Mouse (Mus musculus): ENCODE measurements around the gene Fig4. TPM values are rescaled to one million over a fixed set of nuclear protein-coding genes. Genes with fewer than 3 reads are reported as not detected.

The Fig4 gene
- polyA plus RNA-seq, 1 experiment: 10.6 TPM

- no peak for DNase-seq (ENCODE audit: low spot score)
These were observed 84.2 kb downstream of the Fig4 start for GRCm38 (mm10) chr10:41218897-41219296.

DNA sequence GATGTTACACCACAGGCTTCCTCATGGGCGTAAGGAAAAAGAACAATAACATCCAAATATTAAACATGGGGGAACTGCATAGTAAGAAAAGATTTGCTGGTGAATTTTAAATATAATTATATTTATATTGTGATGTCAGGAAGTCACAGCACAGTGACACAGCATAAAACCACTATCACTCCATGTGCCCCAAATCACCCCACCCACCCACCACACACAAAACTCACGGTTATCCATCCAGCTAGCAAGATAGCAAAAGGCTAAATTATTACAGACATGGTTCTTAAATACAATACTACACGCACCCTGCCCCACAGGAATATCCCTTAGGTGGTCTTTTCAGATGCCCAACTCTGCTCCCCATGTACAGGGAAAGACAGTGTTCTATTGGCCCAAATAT, 89.0 kb downstream of the Fig4 start:
- no peak for DNase-seq (ENCODE audit: low spot score)

DNA sequence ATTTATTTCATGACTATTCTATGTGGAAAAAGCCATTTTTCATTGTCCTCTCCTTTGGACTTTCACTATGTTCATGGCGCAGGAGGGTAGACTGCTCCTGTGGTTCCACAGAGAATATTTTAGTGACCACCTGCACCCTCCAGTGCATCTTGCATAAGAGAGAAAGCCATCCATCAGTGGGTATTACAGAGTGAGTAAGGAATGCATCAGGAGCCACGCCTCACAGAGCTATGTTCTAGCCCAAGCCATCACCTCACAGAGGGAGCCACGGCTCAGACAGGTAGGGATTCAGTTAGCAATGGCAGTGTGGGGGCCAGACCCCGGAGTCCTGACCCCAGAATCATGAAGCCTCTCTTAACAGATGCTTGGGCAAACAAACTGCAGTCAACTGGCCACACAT, 93.5 kb downstream of the Fig4 start:
- DNase-seq (ENCODE audit: low spot score): no peak

GRCm38 (mm10) chr10:41208860-41209377, 94.1 kb downstream of the Fig4 start:
- no peak for DNase-seq (ENCODE audit: low spot score)

DNA sequence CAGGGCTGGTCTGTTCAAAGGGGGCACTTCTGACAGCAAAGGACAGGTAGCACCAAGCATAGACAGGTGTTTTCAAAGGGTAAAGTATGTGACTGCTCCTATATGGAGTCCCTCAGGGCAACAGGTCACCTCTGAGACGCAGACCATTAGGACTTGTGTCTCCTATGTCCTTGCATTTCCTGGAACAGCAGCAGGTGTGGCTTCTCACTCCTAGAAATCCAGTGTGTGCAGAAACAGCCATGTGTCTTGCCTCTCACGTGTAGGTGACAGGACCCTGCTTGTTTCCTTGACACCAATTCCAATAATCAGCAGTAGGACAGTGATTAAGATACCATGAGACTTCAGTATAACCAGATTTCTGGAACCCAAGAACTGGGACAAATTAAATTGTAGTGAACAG, 97.4 kb downstream of the Fig4 start:
- DNase-seq (ENCODE audit: low spot score): no peak

DNA sequence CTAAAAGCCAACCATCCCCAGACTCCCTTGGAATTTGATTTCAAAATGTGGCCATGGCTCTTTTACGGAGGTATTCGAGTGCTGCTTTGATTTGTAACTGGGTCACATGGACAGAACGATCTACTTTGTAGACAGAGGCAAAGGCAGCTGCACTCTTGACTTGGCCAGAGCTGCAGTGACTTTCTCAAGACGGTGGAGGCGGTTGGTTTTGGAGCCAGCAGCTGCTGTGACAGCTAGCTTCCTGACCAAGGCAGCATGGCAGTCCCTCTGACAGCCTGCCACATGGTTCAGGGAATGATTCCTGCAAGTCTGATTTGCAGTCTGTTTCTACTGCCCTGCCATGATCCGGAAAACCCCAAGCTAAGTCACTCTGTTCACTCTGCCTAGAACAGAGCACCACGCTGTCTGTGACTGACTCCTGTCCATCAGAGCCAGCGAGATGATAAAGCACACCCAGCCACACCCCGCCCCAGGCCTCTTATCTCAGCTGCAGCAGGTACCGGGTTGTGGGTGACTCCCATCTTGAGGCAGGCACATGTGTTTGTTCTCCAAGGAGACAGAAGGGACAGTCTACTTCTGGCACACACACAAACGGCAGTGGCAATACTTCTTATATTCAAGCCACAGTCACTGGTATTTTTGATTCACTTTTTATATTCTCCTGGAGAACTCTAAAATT, 98.3 kb downstream of the Fig4 start:
- no peak for DNase-seq (ENCODE audit: low spot score)

- DNase-seq (ENCODE audit: low spot score): no peak
These were observed 98.9 kb downstream of the Fig4 start for GRCm38 (mm10) chr10:41204191-41204590.

- DNase-seq (ENCODE audit: low spot score): no peak
These were observed 104.3 kb downstream of the Fig4 start for GRCm38 (mm10) chr10:41198719-41199118.

- no peak for DNase-seq (ENCODE audit: low spot score)
These were observed 105.3 kb downstream of the Fig4 start for GRCm38 (mm10) chr10:41197788-41198187.

- DNase-seq (ENCODE audit: low spot score): no peak
These were observed 106.8 kb downstream of the Fig4 start for GRCm38 (mm10) chr10:41196295-41196694.

GRCm38 (mm10) chr10:41189392-41189791, 113.7 kb downstream of the Fig4 start:
- DNase-seq (ENCODE audit: low spot score): no peak

DNA sequence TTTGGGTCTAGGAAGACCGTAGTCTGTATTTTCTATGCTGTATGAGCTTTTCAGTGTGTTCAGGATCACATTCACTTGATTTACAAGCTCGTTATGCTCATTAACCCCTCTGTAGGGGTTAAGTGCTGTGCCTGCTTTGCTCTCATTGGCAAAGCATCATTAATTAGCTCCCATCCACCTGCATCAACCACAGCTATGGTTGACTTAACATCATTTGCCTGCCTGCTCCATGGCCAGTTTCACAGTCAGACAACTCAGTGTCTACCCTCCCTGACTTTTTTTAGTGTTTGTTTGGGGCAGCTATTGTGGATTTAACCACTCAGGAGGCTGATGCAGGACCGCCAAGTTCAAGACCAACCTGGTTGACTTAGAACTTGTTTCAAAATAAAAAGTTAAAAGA, 119.1 kb downstream of the Fig4 start:
- no peak for DNase-seq (ENCODE audit: low spot score)

GRCm38 (mm10) chr10:41182644-41183043, 120.4 kb downstream of the Fig4 start:
- DNase-seq (ENCODE audit: low spot score): no peak

DNA sequence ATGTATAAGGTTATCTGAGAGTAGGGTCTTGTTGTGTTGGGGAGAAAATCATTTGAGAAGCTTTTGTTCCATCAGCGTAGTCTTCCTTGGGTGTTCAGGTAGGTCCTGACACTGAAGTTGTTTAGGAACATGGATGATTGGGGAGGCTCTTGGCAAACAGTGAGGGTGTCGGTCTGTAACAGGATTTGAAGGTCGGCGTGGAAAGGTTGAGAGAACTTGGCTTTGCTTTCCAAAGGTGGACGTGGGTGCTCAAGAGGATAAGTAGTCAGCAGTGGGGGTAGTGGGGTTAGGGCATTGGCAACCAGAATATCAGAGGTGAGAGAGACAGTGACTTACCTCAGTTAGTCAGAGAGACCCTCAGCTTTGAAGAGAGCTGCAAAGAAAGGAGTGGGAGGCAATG, 136.9 kb downstream of the Fig4 start:
- DNase-seq (ENCODE audit: low spot score): no peak

DNA sequence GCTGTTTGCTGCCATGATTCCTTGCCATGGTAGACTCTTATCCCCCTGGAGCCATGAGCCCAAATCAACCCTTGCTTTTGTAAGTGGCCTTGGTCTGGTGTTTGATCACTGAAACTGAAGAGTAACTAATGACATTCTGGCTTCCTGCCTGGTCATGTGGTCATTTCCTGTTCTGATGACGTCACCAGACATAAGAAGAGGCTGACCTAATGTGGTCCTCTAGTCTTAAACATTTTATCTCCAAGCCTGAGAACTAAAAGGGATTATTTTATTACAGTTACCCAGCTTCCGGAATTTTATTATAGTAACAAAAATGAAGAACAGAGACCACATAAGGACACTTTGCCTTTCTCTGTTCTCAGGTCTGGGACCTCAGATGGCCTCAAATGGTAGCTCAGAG, 140.0 kb downstream of the Fig4 start:
- no peak for DNase-seq (ENCODE audit: low spot score)

DNA sequence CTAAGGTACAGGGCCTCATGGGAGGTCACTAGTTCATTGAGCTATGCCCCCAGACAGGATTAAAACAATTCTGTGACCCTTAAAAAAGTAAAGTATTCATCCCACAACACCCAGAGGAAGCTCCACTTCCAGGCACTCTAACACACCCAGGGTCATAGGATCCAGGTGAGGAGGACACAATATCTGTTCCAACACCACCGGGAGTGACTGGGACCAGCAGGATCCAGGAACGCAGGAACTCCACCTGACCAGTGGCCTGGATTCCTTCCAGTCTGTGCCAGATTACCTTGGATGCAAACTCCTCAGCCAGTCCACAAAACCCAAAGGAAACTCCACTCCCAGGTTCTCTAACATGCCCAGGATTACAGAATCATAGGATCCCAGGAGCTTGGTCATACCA, 145.8 kb downstream of the Fig4 start:
- no peak for DNase-seq (ENCODE audit: low spot score)

DNA sequence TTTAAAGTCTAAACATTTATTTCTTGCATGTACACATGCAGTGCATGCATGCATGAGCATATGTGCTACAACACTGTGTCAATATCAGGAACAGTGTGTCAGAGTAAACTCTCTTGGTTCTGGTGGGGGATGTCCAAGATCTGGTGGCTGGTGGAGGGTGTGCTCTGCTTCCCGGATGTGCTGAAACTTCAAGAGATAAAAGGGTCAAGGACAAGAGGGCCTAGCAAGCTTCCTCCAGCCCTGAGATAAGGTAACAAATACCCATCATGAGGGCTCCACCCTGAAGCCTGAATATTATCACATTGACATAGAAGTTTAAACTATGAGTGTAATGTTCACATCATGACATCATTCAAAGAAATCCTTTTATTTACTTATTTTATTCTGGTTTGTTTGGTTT, 146.4 kb downstream of the Fig4 start:
- DNase-seq (ENCODE audit: low spot score): no peak

DNA sequence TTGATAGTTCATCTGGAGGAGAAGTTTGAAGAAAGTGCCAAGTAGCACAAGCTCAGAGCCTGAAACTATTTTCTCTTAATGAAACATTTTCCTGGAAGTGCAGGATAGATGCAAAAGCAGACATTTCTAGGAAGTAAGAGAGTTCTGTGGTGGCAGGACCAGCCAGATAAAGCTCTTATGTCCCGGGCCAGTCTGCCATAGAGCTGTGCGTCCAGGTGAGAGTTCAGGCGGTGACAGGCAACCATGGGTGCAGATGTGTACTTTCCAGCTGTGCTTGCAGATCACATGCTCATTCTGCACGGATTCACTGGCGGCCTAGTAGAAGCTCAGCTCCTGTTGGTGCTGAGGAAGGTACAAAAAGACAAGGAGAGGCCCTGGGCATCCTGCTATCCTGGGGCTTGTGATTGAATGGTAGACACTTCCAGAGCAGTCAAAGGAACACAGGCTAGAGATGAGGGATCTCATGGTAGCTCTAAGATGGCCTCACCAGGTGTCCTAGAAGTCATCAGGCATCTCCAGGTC, 149.8 kb downstream of the Fig4 start:
- DNase-seq (ENCODE audit: low spot score): no peak

DNA sequence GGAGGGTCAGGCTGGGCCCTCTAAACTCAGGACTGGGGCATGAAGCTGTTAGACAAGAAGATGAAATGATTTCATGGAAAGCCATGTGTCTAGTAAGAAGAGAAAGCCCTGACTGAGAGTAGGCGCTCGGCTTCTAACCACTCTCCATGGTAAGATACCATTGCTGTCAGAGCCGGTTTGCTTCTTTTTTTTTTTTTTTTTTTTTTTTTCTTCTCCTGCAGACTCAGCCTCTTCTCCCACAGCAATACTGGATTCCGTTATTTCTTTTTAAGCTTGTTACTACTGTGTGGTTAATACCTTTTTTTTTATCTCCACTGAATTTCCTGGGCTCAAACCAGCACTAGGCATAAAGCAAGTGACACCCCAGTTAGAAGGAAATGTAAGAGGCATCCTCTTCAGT, 151.2 kb downstream of the Fig4 start:
- no peak for DNase-seq (ENCODE audit: low spot score)

DNA sequence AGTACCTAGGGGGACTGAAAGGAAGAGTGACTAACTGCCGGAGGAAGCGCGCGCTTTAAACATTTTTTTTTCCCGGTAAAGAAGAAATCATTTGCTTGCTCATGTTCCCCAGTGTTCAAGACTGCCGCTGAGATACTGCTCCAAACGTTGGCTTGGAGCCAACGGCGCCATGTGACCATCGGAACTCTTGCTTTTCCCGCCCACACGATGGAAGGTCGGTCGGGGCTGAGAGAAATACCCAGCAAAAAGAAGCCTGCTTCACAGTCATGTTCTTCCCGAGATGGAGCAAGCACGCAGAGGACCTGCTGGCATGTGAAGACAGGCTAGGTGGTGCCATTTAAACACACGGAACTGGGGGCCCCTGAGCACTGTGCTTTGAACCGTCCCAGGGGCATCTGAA, 151.6 kb downstream of the Fig4 start:
- DNase-seq (ENCODE audit: low spot score): no peak

DNA sequence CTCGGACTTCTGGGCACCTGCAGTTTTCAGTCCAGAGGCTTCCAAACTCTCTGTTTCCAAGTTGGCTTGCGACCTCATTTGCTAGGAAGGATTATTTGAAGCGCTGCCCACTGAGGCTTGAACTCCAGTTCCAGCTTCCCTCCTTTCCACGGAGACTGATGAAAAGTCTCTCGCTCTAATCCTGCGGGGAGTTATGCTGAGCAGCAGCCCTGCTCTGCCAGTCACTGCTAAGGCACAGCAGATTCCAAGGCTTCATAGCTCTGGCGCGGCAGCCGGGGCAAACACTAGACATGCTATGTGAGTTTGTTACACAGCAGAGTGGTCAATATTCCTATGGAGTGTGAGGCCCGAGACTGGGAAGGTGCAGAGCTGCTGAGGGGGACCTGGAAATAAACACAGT, 152.0 kb downstream of the Fig4 start:
- no peak for DNase-seq (ENCODE audit: low spot score)

DNA sequence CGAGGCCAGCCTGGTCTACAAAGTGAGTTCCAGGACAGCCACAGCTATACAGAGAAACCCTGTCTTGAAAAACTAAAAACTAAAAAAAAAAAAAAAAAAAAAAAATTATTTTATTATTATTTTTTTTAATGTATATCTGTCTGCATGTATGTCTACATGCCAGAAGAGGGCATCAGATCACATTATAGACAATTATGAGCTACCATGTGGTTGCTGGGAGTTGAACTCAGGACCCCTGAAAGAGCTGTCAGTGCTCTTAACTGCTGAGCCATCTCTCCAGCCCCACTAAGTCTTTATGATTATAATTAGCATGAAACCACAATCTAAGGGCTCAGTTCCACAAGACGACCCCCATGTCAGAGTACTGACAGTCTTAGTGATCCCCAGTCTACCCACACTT, 152.6 kb downstream of the Fig4 start:
- DNase-seq (ENCODE audit: low spot score): no peak

- no peak for DNase-seq (ENCODE audit: low spot score)
These were observed 153.8 kb downstream of the Fig4 start for GRCm38 (mm10) chr10:41149307-41149706.

DNA sequence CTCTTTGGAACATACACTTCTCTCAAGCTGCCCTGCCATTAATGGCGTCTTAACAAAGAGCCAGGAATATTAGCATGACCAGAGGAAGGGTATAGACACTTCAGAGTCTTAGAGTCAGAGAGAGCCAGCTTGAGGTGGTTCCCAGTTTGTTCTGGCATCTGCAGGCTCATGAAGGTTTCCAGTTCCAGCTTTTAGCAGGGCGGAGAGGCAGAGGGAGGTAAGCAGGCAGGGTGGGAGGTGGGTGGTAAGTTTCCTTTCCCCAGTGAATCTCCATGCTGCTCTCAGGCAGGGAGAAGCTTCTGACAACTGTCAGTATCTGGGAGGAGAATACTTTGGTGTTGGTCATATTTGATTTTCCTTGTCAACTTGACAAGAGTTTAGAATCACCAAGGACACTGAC, 156.9 kb downstream of the Fig4 start:
- no peak for DNase-seq (ENCODE audit: low spot score)
